Mouse (Mus musculus): ENCODE results near the gene Teddm1b.

Teddm1b gene

GRCm38 (mm10) chr1:153904236-153904635 is 30.1 kb downstream of the Teddm1b start:
- no peak for DNase-seq

GRCm38 (mm10) chr1:153905884-153906283 is 31.7 kb downstream of the Teddm1b start:
- no peak for DNase-seq

DNA sequence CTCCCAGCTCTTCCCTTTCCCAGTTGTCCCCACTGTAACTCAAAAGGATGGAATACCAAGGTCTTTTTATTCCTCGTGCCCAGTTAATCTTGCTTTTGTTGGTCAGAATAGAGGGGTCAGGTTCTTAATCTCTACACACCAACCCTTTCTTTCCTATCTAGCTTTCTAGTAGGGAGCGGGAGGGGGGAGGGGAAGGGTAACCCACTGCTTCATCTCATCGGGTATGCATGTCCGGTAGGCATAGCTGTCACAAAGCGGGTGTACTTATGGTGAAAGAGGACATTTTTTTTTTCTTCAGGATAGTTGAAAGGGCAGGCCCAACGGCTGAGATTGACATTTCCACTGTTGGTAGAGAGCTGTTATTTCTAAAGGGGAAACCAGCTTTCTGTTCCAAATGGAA is 34.1 kb downstream of the Teddm1b start:
- DNase-seq: no peak

- no peak for DNase-seq
Observed at GRCm38 (mm10) chr1:153908741-153909140, 34.6 kb downstream of the Teddm1b start.

DNA sequence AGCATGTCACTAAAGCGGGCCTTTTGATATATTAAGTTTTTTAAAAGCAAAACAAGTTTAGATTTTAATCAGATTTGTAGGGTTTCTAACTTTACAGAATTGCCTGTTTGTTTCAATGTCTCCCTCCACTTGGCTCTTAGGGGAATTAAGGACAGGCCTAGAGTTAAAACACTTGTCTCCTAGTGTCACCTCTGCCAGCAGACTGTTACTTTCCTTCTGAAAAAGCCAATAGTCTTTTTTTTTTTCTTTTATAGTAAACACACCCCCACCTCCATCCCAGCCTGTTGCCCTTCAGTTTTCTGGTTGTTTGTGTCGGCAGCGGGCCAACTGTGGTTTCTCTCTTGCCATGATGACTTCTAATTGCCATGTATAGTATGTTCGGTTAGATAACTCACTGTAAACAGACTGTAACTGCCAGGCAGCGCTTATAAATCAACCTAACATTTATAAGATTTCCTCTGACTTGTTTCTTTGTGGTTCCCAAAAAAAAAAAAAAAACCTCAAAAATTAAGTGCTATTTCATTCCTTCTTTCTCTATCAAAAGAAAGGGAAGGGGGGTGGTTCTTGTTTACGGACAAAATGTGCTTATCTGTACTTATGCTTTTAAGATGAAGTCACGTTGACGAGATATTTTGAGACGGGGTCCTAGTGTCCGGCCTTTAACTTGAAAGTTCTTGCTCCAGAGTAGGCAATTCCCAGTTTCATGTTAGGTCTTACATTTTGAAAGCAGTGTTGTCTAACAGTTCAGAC is 35.2 kb downstream of the Teddm1b start:
- DNase-seq: no peak

DNA sequence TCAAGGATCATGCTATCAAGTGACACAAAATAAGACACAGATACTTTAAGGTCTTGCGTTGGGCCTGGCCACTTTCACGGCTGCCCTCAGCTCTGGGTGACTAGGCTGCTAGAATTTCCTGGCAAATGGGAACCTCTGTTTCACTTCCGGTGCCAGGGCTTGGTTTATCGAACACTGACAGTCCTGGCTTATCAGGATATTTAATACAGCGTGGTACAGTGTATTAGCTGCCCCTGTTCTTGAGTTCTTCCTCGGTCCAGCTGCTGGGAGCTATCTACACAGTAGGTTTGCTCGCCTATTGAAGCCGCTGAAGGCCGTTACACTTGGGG is 35.8 kb downstream of the Teddm1b start:
- no peak for DNase-seq

GRCm38 (mm10) chr1:153910423-153910822 is 36.3 kb downstream of the Teddm1b start:
- DNase-seq: no peak

DNA sequence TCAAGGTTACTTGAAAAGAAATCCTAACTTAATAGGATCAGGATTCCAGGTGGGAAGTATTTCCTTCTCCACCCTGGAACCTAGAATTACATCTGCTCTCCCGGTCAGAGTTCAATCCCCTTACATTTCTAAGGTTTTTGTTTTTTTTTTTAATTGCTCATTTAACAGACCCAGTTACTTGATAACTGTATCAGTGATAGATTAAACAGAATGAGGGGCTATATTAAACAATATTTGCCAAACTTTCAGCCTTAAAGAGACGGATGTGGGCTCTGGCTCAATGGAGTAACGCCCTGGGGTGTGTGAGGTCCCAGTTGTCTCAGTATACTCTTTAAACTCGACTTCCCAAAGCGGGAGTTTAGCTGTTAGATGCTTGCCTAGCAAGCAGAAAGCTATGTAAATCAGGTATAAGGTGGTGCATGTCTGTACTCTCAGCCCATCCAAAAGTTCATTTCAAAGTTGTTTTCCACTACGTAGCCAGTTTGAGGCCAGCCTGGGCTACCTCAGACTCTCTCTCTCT is 37.2 kb downstream of the Teddm1b start:
- DNase-seq: no peak

- DNase-seq: no peak
Observed at GRCm38 (mm10) chr1:153913869-153914268, 39.7 kb downstream of the Teddm1b start.

- no peak for DNase-seq
Observed at GRCm38 (mm10) chr1:153918521-153919206, 44.5 kb downstream of the Teddm1b start.

- DNase-seq: no peak
Observed at GRCm38 (mm10) chr1:153921642-153922041, 47.5 kb downstream of the Teddm1b start.

GRCm38 (mm10) chr1:153922571-153923021 is 48.5 kb downstream of the Teddm1b start:
- no peak for DNase-seq

DNA sequence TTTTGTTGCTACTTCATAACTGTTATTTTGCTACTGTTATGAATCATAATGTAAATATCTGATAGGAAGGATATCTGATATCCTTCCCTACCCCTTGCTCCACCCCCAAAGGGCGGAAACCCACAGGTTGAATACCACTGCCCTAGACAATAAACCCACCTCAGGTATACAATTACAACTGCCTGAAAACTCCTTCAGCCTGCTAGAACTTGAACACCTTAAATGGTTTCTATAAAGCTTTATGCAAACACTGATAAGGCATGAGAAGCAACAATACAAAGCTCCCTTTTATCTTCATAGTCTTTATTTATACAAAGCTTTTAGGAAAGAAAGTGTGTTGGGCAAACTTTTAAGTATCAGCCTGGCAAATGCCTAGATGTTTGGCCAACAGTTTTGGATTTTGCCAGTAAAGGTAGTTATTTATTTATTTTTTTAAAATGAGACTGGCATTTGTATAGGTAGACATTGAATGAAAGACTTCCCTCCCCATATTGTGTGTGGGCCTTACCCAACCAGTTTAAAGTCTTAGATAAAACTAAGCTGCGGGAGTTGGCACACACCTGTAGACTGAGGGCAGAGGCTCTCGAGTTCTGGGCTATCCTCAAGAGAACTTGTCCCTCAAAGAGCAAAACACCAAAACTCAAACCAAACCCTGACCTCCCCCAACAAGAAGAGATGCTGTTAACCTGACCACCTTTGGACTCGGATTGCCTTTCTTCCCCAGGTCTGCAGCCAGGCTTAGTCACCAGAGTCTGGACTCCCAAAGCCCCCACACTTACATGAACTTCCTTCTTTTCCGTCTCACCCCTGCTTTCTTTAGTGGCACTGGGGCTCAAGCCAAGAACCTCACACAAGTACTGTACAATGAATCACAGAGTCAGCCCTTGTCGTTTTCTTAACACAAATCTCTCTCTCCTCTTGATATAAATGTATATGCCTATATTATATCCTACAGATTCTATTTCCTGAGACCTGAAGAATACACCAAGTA is 50.5 kb downstream of the Teddm1b start:
- DNase-seq: no peak
